In genomic region chr5:123109452-123110203, GRCm38 (mm10) we compare ENCODE assay signal across 7 mouse cellular contexts. TPM values are rescaled to one million over a fixed set of nuclear protein-coding genes. Genes with fewer than 3 reads are reported as not detected.
A peak's percentile ranks its signal among the peaks of the same experiment; 100 is the strongest.
DNase-seq lines count a peak whose midpoint lies in the region; ATAC-seq lines count a peak whose summit lies in the region.

No protein-coding gene starts in this region.

- peaks cover 10% of the 10 kb centered on the region; the same call in 1 of the 2 replicates for H3K4me1 ChIP-seq in embryonic facial prominence, embryonic 14.5 days (ENCODE audit: control insufficient read depth, insufficient read depth, low read length)
- no peaks in the 10 kb centered on the region for H3K4me1 ChIP-seq in intestine, embryonic 16.5 days (ENCODE audit: control insufficient read depth, insufficient read depth, low read length)
- no peaks in the 10 kb centered on the region; the same call in 1 of the 2 replicates for H3K4me1 ChIP-seq in liver, embryonic 16.5 days (ENCODE audit: control insufficient read depth, low read depth, low read length)

- H3K9ac ChIP-seq in embryonic facial prominence, embryonic 14.5 days (ENCODE audit: low read depth, low read length) = no peak overlapping the region
- no peak overlapping the region for H3K9ac ChIP-seq in intestine, embryonic 16.5 days (ENCODE audit: low read depth, low read length)
- H3K9ac ChIP-seq in liver, embryonic 16.5 days (ENCODE audit: low read depth, low read length) = no peak overlapping the region

- peak; percentile 27 for DNase-seq in ES-CJ7 (ENCODE audit: low read depth, low spot score)
- DNase-seq in R1 (ENCODE audit: low read depth, low spot score) = peak; percentile 58
- DNase-seq in embryonic facial prominence, embryonic 14.5 days (ENCODE audit: low spot score) = peak; percentile 66
- DNase-seq in c-Kit-positive CD71-positive TER-119-positive erythroid progenitor cells, embryonic 14.5 days (ENCODE audit: low spot score) = no peak
- DNase-seq in frontal cortex, postnatal 25 days (ENCODE audit: low spot score in 2 of 2) = no peak

- H3K27me3 ChIP-seq in embryonic facial prominence, embryonic 14.5 days (replicated peaks; ENCODE audit: control insufficient read depth, insufficient read depth, low read length) = no peaks in the 10 kb centered on the region
- no peaks in the 10 kb centered on the region for H3K27me3 ChIP-seq in intestine, embryonic 16.5 days (replicated peaks; ENCODE audit: control insufficient read depth, insufficient read depth, low read length)
- H3K27me3 ChIP-seq in liver, embryonic 16.5 days (ENCODE audit: control insufficient read depth, insufficient read depth, low read depth, low read length) = no peaks in the 10 kb centered on the region

- no peak overlapping the region for H3K27ac ChIP-seq in embryonic facial prominence, embryonic 14.5 days (replicated peaks; ENCODE audit: low read depth, low read length)
- H3K27ac ChIP-seq in intestine, embryonic 16.5 days (ENCODE audit: low read length) = no peak overlapping the region
- no peak overlapping the region for H3K27ac ChIP-seq in liver, embryonic 16.5 days (ENCODE audit: low read length)

- 30% methylated on average over 13 of the region's 13 CpGs for WGBS in embryonic facial prominence, embryonic 14.5 days
- 34% methylated on average over 13 of the region's 13 CpGs for WGBS in intestine, embryonic 16.5 days
- 61% methylated on average over 13 of the region's 13 CpGs for WGBS in liver, embryonic 16.5 days (ENCODE audit: insufficient replicate concordance)

- H3K36me3 ChIP-seq in embryonic facial prominence, embryonic 14.5 days (ENCODE audit: control insufficient read depth, insufficient read depth, low read length) = no peaks in the 10 kb centered on the region
- no peaks in the 10 kb centered on the region for H3K36me3 ChIP-seq in intestine, embryonic 16.5 days (ENCODE audit: control insufficient read depth, insufficient read depth, low read length)
- no peaks in the 10 kb centered on the region; the same call in 1 of the 2 replicates for H3K36me3 ChIP-seq in liver, embryonic 16.5 days (ENCODE audit: control insufficient read depth, insufficient read depth)

- peak overlapping the region; percentile 21 for H3K4me2 ChIP-seq in embryonic facial prominence, embryonic 14.5 days (ENCODE audit: low read depth, low read length)
- H3K4me2 ChIP-seq in intestine, embryonic 16.5 days (ENCODE audit: low read depth, low read length) = peak overlapping the region; percentile 21
- H3K4me2 ChIP-seq in liver, embryonic 16.5 days (ENCODE audit: low read depth, low read length) = no peak overlapping the region

- no peak overlapping the region for H3K4me3 ChIP-seq in embryonic facial prominence, embryonic 14.5 days (ENCODE audit: low read depth, low read length)
- no peak overlapping the region for H3K4me3 ChIP-seq in intestine, embryonic 16.5 days (ENCODE audit: low read length)
- no peak overlapping the region for H3K4me3 ChIP-seq in liver, embryonic 16.5 days (ENCODE audit: low read depth, low read length)

- no peaks in the 10 kb centered on the region for H3K9me3 ChIP-seq in embryonic facial prominence, embryonic 14.5 days (ENCODE audit: control insufficient read depth, low read length)
- H3K9me3 ChIP-seq in intestine, embryonic 16.5 days (ENCODE audit: control insufficient read depth, low read length) = no peaks in the 10 kb centered on the region
- no peaks in the 10 kb centered on the region for H3K9me3 ChIP-seq in liver, embryonic 16.5 days (replicated peaks; ENCODE audit: control insufficient read depth, low read length)

- 0 out of 2 replicates have a peak, but pooled peaks have one; percentile 51 for ATAC-seq in embryonic facial prominence, embryonic 14.5 days (ENCODE audit: low read depth)
- ATAC-seq in intestine, embryonic 16.5 days = peak; percentile 55; the same call in 1 of the 2 replicates
- peak; percentile 13; the same call in 1 of the 2 replicates for ATAC-seq in liver, embryonic 16.5 days (ENCODE audit: low read depth)

RNA-seq across cellular contexts. Expression of gene Rhof, which starts 22.9 kb away (rescaled TPM):
- 4.1 and 5.2 TPM in 2 replicates for polyA plus RNA-seq in embryonic facial prominence, embryonic 14.5 days (2014; fragmentation: Nextera tagmentation; extraction: Ambion mirVana)
- polyA plus RNA-seq in intestine, embryonic 16.5 days (2015; fragmentation: Nextera tagmentation; extraction: Ambion mirVana) = 2.5 and 2.8 TPM in 2 replicates
- polyA plus RNA-seq in liver, embryonic 16.5 days (2015; fragmentation: Nextera tagmentation; extraction: Ambion mirVana) = 1.7 and 2.3 TPM in 2 replicates

RNA-seq across cellular contexts. Expression of gene Setd1b, which starts 32.4 kb away (rescaled TPM):
- polyA plus RNA-seq in embryonic facial prominence, embryonic 14.5 days (2014; fragmentation: Nextera tagmentation; extraction: Ambion mirVana) = 9.8 and 9.9 TPM in 2 replicates
- polyA plus RNA-seq in intestine, embryonic 16.5 days (2015; fragmentation: Nextera tagmentation; extraction: Ambion mirVana) = 6.6 and 6.9 TPM in 2 replicates
- polyA plus RNA-seq in liver, embryonic 16.5 days (2015; fragmentation: Nextera tagmentation; extraction: Ambion mirVana) = 3.5 and 4.1 TPM in 2 replicates

RNA-seq across cellular contexts. Expression of gene Tmem120b, which starts 41.4 kb away (rescaled TPM):
- 16.8 and 17.6 TPM in 2 replicates for polyA plus RNA-seq in embryonic facial prominence, embryonic 14.5 days (2014; fragmentation: Nextera tagmentation; extraction: Ambion mirVana)
- polyA plus RNA-seq in intestine, embryonic 16.5 days (2015; fragmentation: Nextera tagmentation; extraction: Ambion mirVana) = 10.4 and 10.9 TPM in 2 replicates
- polyA plus RNA-seq in liver, embryonic 16.5 days (2015; fragmentation: Nextera tagmentation; extraction: Ambion mirVana) = 25.1 and 26.1 TPM in 2 replicates

RNA-seq across cellular contexts. Expression of gene Psmd9, which starts 59.6 kb away (rescaled TPM):
- 49.5 and 58.1 TPM in 2 replicates for polyA plus RNA-seq in embryonic facial prominence, embryonic 14.5 days (2014; fragmentation: Nextera tagmentation; extraction: Ambion mirVana)
- polyA plus RNA-seq in intestine, embryonic 16.5 days (2015; fragmentation: Nextera tagmentation; extraction: Ambion mirVana) = 64.3 and 66.3 TPM in 2 replicates
- 63.8 and 73.2 TPM in 2 replicates for polyA plus RNA-seq in liver, embryonic 16.5 days (2015; fragmentation: Nextera tagmentation; extraction: Ambion mirVana)

Comparison
In these comparisons a context has a peak if more than half of its experiments do, and no peak if none do; other contexts are left out.
1. DNase-seq: peak in ES-CJ7 (single experiment), R1 (single experiment) and embryonic facial prominence, embryonic 14.5 days (single experiment); none in c-Kit-positive CD71-positive TER-119-positive erythroid progenitor cells, embryonic 14.5 days (single experiment) and frontal cortex, postnatal 25 days (0 of 2).
2. Peak in every context shown above with its lines, with median percentiles within 50 percentile points of each other: ATAC-seq.